Mouse (Mus musculus) hindlimb bud, embryonic 11.5 days (tissue): ENCODE results near the gene Gm21976.
A peak's percentile ranks its signal among the peaks of the same experiment; 100 is the strongest.

Source experiments
- DNase-seq: peaks from one replicate; pipeline ENCODE4 v3.0.0-alpha.2; 2012; ENCODE audit warnings: low read depth, low spot score; ENCODE audit errors: extremely low spot score

Gm21976 gene

DNA sequence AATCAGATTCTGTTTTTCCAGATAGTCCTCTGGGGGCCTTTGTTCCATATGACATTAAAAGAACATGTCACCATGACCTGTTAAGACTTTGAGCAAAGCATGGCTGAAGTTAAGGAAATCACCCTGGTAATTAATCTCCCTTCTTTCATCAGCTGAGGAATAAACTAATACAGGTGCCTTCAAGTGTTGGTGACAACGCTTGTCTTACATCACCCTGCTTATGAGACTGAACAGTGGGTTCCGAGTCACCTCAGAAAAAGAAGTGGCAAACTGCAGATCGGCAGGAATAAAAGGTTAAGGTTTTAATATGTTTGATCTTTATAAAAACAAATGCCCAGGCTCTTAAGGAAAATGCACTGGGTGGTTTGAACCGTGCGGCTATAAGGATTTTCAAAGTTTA lies at the start of gene Gm21976:
TSS of gene Gm21976 (plus strand) at position 202 of the 400 bp plus-strand sequence.
- DNase-seq, result no peak

DNA sequence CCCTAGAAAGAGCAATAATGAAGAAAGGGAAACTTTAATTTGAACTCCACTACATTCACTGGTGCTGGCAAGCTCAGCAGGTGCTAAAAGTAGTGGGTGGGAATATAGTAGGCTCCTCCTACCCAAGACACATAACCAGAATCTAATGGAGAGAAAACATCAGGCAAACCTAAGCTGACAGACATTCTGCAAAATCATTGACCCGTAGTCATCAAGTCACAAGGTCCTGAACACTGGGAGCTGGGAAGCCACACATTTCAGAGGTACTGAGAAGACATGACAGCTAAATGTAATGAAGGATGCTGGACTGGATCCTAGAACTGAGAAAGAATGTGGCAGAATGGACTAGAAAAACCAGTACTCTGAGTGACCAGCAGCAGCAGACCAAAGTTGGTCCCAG lies 49.2 kb upstream of the Gm21976 start:
- DNase-seq, result no peak

DNA sequence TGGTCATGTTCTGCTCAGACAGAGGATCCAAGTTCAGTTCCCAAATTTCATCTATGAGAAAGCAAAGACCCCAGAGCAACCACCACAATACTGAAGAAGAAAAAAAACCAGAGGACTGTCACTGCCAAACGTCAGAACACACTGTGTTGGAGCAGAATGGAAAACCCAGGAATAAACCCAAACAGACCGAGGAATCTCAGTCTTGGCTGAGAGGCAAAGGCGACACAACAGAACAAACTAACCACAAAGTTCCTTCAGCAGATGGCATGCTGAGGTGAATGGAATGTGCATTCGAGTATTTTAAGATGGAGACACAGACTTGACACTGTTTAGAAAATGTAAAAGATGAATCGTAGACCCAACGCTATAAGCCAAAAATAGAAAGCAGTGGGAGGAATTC lies 44.2 kb upstream of the Gm21976 start:
- DNase-seq, result no peak

DNA sequence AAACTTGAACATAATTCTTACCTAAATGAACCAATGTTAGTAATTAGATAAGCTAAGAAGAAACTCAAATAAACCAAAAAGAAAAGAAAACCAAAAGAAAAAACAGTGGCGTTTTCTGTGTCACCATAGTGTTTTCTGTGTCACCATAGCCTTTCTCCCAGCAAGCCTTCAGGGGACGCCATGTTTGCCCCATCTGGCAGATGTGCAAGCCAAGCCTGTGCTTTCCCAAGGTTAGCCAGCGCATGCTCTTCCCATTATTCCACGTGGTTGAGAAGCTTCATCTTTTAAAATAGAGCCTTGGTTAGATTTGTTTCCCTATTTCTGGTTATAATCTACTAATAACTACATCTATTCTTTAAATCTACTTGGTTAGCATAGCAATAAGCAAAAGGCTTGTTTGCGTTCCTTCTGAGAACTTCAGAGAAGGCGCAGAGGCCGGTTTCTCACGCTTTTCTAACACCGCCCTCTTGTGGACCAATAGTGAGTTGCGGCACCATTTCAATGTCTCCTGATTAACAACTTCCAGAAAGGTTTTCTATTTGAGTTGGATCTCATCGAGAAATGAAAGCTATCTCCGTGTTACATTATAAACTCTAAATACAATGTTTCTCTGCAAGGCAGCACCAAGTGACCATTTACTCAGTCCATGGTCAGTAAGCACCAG lies 39.6 kb upstream of the Gm21976 start:
- DNase-seq, result peak; percentile 74

DNA sequence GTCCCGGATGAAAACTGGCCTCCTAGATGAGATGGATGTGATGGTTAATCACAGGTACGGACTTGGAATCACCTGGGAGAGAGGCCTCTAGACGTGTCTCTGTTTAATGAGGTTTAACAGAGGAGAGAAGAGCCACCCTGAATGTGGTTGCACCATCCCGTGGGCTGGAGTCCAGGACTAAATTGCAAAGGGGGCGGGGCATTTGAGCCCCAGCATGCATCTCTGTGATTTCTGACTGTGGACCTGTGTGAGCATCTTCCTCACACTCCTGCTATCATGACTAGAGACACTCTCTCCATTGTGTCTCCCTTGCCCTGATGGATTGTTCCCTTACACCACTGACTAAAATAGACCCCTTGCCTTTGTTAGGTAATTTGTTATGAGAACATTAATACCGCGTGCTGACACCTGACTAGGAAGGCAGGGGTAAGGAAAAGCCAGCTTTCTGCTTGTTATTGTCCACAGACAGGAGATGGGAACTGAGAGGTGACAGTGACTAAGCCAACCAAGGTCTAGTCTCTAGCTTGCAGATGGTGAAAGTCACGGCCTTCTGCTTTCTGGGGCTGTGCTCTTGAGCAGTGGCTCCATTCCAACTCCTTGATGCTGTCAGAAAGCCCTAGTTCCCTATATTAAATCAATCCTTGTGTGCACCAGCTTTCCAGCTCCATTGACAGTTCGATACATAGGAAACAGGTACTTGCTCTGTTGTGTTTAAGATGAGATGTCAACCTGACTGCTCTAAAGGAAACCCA lies 38.0 kb upstream of the Gm21976 start:
- DNase-seq, result no peak

DNA sequence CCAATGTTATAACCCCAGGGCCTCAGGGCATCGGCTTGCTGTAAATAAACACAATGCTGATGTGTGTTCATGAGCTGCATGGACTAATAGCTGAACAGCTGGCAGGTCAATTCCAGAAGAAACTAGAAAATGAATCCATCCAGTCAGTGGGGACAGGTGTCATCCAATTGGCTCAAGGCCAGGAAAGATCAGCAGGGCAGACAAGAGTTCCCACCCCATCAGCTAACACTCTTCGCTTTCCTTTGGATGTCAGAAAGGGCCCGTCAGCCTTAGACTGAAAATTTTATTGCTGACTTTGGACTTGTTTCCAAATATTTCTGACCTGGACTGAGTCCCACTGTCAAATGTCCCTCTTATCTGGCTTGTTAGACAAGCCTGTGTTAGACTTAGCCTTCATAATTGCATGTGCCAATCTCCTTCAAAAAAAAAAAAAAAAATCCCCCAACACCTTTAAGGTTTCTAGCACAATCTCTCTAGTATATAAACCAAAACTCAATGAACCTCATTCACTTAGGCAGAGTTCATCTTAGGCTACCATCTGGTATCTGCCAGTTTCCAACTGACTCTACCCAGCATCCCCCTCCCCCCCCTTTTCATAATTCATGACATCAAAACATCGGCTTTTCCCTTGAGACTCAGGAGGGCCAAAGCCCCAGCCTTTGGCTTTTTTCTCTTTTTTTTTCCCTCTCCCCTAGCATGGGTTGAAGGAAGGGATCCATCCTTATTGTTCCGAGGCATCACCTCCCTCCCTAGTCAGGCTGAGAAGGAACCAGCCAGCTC lies 34.9 kb upstream of the Gm21976 start:
- no peak for DNase-seq

DNA sequence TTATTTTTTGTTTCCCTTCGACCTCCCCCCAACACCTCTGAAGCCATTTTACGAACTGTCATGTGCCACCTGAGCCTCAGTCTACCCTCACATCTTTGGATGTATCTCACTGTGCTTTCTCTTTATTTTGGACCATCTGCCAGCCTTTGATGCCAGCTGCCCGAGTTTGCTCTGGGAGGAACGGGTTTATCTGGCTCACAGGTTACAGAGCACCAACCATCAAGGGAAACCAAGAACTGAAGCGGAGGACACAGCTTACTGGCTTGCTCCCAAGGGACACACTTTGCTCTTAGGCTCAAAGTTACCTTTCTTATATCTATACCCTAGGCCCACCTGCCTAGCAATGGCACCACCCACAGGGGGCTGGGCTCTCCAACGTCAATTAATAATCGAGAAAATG lies 34.3 kb upstream of the Gm21976 start:
- no peak for DNase-seq

DNA sequence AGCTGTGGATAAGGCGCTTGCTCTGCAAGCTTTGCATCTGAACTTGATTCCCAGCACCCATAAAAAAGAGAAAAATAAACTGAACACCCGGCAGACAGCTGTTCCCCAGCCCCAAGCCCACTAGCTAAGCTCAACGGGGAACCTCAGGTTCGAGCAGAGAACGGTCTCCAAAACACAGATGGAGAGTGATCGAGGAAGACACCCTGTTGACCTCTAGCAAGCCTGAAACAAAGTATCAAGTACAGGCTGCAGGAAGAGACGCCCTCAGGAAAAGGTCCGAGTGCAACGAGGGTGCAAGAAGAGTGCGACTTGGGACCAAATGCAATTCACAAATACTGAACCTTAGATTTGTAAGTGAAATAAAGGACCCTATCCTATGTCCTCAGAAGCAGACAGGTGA lies 30.1 kb upstream of the Gm21976 start:
- no peak for DNase-seq

DNA sequence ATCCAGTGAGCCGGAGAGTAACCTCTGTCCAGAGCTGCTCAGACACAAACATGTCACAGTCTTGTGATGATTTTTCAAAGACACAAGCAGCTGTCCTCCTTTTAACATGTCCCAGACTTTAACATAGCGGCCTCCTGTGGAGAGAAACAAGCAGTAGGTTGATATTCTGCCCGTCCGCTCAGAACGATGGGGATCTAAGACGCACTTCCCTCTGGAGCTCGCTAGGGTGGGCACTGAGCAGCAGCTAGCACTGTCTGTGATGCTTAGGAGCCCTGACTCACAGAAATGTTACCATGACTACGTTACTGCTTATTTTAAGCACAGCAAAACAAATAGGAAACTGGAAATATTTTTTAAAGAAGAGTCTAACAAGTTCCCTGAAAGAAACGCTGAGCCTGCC lies 24.8 kb upstream of the Gm21976 start:
- no peak for DNase-seq

DNA sequence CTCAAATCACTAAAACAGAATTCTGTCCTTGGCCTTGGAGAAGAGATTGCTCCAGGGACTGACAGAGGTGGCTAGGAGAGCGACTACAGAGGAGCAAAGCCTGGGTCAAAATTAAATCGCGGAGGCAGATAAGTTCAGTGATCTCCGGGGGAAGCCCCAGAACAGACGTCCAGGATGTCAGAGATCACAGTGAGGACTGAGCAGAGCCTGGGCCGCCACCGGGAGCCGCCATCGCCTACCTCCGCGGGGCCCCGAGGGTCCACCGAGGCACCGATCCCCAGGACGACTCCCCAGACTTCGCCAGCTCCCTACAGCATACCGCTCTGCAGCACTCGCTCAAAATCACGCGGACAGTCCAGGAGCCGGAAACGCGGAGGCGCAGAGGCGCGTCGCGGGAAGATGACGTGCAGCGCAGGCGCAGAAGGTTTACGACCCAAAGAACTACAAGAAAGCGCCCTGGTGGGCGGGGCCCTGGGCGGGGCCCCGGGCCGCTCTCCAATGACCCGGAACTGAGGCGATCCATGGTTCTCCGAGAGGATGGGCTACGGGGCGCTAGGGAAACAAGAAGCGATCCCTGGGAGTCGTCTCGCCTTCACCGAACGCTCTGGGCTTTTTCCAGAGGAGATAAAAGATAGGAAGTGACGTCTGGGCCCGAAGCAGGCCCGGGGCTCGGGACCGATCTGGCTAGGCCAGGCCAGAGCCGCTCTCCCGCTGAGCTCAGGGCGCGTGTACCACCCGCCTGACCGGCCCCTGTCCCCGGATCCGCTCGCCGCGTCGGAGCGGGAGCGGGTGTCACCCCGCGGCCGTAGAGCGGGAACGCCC lies 16.8 kb upstream of the Gm21976 start, which contains the start of the genes Utp15 and Ankra2:
TSS of gene Utp15 (minus strand) at position 406 of the 822 bp plus-strand sequence.
TSS of gene Ankra2 (plus strand) at position 439 of the 822 bp plus-strand sequence.
- DNase-seq, result peak; percentile 99

DNA sequence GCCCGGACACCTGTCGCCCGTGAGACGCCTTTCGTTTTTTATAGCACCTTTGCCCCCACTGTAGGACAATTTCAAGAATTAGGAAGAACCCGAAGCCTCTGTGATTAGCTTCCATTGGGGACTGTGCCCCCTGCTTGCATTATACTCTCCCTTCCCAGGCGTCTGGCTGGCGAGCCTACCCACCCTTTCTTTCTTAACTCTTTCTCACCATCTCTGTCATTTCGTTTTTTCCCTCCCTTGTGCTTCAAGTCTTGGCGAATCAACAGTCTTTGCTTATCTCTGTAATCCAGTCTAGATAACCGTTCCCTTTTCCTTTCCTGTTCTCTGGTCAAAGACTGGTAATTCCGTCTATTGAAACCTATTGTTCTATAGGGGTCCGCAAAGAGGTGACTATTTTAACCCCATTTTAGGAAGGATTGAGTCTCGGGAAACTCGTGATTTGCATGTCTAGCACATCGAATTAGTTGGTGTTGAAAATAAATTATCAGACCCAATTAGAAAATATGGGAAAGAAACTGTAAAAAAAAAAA lies 16.2 kb upstream of the Gm21976 start:
- no peak for DNase-seq

DNA sequence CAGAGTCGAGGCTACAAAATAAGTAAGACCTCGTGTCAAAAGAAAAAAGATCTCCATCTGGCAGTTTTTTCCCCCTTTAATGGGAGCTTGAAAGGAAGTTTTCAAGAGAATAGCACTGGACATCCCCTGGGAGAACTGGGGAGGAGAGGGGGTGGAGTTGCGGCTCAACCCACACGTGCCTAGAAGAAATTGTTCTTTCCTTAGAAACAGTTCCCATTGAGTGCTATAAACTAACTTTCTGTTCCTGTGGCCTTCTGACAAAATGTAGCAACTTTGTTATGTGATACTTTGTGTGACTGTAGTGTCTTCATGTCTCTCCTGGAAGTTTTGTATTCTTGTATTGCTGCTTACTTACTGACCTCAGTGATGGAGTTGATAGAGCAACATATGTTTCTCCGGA lies 15.6 kb upstream of the Gm21976 start:
- DNase-seq, result no peak

DNA sequence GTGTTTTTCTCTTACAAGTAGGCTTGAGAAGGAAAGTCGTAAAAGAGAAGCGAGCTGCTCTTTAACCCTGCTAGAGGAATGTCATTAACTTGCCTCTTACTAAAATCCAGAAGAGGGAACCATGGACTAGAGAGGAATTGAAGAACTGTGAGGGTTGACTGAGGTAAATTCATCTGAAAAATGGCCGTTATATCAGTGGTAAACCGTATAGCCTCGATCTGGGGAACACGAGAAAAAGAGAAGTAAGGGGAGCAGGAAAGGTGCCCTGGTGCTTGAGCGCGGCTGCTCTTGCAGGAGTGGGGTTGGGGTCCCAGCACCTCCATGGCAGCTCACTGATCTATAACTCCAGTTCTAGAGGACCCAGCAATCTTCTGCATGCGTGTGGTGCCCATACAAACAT lies 5.7 kb upstream of the Gm21976 start:
- no peak for DNase-seq

DNA sequence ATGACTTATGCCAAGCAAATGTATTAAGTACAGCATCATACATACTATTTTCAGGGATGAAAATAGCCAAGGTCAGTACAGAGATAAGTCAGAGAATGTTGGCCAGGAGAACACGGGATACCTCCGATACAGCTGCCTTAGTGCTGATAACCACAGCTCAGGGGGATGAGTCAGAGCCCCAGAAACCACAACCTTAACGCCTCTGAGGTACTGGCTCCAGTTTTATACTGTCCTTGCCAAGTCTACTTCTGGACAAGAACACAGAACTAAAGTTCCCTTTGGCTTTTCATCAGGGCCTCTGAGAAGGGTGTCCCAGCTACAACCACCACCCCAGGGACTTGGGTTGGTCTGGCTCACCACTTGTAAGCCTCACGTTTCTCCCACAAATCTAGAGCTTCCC lies 4.0 kb upstream of the Gm21976 start:
- DNase-seq, result no peak

DNA sequence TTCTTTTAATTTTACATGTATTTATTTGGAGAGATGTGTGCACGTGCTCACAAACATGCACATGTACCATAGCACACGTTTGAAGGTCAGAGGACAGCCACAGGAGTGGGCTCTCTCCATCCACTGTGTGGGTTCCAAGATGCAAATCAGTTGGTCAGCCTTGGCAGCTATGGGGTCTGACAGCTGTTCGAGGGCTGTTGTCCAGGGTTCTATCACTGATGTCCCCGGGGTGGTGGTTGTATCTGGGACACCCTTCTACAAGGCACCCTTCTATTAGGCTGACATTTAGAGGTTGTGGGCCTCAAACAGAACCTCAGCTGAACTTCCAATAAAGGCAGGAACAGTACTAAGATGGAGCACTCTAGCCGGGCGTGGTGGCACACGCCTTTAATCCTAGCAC lies 3.4 kb upstream of the Gm21976 start:
- DNase-seq, result no peak

DNA sequence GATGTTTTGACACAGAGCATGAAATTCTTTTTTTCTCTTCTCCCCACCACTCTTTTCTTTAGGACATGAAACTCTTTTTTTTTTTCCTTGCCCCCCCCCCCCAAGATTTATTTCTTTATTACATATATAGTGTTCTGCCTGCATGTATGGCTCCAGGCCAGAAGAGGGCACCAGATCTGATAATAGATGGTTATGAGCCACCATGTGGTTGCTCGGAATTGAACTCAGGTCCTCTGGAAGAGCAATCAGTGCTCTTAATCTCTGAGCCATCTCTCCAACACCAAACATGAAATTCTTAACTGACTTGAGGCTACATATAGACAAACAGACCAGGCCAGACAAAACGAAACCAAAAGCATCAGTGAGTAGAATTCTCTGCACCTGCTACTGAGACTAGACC lies 2.2 kb upstream of the Gm21976 start:
- DNase-seq, result no peak

DNA sequence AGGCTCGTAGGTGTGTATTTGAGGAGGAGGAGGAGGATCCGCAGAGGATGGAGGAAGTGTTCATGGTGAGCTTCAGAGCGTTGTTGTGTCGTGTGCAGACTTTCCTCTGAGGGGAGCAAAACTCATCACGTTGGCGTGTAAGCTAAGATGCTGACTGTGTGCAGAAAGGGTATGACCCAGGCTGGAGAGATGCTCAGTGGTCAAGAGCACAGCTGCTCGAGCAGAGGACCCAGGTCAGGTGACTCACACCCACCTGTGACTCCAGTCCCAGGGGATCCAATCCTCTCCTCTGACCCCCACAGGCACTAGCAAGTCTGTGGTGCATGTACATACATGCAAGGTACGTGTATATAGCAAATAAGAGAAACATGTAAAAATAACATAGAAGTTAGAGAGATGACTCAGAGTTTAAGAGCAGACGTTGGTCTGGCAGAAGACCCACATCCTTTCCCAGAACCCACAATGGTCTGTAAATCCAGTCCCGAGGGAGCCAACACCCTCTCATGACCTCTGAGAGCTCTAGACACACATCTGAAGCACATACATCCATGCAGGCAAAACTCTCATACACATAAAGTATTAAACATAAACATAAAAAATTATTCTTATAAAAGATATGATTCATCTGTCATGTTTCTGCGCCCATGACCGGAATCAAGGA lies 1.4 kb downstream of the Gm21976 start:
- DNase-seq, result no peak

DNA sequence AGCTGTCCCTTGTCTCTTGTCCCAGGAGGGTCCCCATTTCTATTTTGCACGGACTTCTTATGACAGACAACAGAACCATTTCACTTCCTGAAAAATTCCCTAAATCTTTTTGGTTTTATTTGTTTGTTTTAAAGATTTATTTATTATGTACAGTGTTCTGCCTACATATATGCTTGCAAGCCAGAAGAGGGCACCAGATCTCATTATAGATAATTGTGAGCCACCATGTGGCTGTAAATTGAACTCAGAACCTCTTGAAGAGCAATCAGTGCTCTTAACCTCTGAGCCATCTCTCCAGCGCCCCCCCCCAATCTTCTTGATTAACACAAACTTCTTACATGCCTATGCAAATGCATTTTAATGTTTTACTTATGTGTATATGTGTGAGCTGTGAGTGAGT lies 11.0 kb downstream of the Gm21976 start:
- no peak for DNase-seq

DNA sequence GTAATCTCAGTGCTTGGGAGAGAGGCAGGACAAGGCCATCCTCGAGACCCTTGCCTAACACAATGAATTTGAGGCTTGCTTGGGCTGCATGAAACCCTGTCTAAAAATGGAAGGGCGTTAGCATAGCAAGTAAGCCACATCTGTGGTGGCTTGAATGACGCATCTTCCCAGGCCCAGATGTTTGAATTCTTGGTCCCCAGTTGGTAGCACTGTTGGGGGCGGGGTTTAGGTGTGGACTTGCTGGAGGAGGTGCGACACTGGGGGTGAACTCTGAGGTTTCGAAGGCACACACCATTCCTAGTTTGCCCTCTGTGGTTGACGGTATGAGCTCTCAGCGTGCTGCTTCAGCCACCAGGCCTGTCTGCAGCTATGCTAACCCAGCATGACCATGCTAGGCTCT lies 12.0 kb downstream of the Gm21976 start:
- DNase-seq, result no peak

DNA sequence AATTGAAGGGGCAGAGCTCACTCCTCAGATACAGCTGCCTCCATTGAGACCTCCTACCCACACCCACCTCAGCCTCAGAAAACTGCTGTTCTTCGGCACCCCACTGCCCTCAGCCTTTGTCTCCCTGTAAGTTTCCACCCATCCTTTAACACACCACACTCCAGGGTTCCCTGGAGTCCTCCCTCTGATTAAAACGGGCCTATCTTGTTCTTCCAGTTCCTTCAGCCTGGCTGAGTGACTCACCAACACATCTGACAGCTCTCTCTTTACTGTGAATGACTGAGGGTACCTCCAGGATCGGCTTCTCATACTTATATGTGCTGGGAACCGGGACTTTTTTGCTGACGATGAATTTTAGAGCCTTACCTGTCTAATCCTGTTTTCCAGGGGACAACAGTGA lies 16.4 kb downstream of the Gm21976 start:
- DNase-seq, result no peak
